ENCODE assay signal across 27 mouse cellular contexts in genomic region chr2:72581136-72581535, GRCm38 (mm10).
"Had no signal": no experiment of that assay in that cellular context is flagged by ENCODE, and none has a peak within 500 bp of the region (broad histone marks: within the 10 kb centered on the region; RNA-seq: fewer than 3 reads in every experiment).

No protein-coding gene starts in this region.

- H3K27ac ChIP-seq: heart, adult 2 months; heart, embryonic 10.5 days; hindbrain, embryonic 10.5 days; hindbrain, embryonic 12.5 days; hindbrain, embryonic 14.5 days; intestine, embryonic 15.5 days; layer of hippocampus, adult 2 months; left cerebral cortex, adult 2 months; limb, embryonic 10.5 days; limb, embryonic 12.5 days; liver, embryonic 13.5 days; liver, embryonic 15.5 days had no signal

- H3K4me1 ChIP-seq: heart, embryonic 10.5 days; hindbrain, embryonic 10.5 days; hindbrain, embryonic 12.5 days; intestine, embryonic 15.5 days; limb, embryonic 10.5 days; limb, embryonic 12.5 days; liver, embryonic 13.5 days; liver, embryonic 15.5 days had no signal

- DNase-seq: gastrocnemius, postnatal 14 days; gastrocnemius, postnatal 36 days; heart, adult 2 months; heart, postnatal 10 days; heart, postnatal 4 days; kidney, adult 18-20 months; kidney, adult 8-10 months; kidney, postnatal 10 days; kidney, postnatal 25 days; kidney, postnatal 4 days; liver; liver, embryonic 13.5 days had no signal

- H3K4me2 ChIP-seq: heart, embryonic 12.5 days; hindbrain, embryonic 12.5 days; hindbrain, embryonic 14.5 days; intestine, embryonic 15.5 days; limb, embryonic 12.5 days; liver, embryonic 11.5 days; liver, embryonic 13.5 days; liver, embryonic 15.5 days had no signal

- H3K9me3 ChIP-seq: heart, embryonic 10.5 days; hindbrain, embryonic 12.5 days; intestine, embryonic 15.5 days; limb, embryonic 10.5 days; liver, embryonic 13.5 days; liver, embryonic 15.5 days had no signal

- H3K36me3 ChIP-seq: heart, embryonic 10.5 days; heart, embryonic 12.5 days; hindbrain, embryonic 10.5 days; hindbrain, embryonic 12.5 days; intestine, embryonic 15.5 days; limb, embryonic 10.5 days; limb, embryonic 12.5 days; liver, embryonic 13.5 days; liver, embryonic 15.5 days had no signal

- ATAC-seq: hindbrain, embryonic 16.5 days; inflammation-experienced regulatory T-cells, adult 6 months; intestine, embryonic 15.5 days; intestine, postnatal 0 days had no signal

- H3K27me3 ChIP-seq: heart, embryonic 12.5 days; hindbrain, embryonic 12.5 days; intestine, embryonic 15.5 days; limb, embryonic 12.5 days; liver, embryonic 13.5 days; liver, embryonic 15.5 days had no signal

- H3K9ac ChIP-seq: heart, embryonic 12.5 days; hindbrain, embryonic 12.5 days; hindbrain, embryonic 14.5 days; intestine, embryonic 15.5 days; limb, embryonic 12.5 days; liver, embryonic 13.5 days; liver, embryonic 15.5 days had no signal

- H3K4me3 ChIP-seq: heart, adult 2 months; heart, embryonic 10.5 days; heart, embryonic 12.5 days; hindbrain, embryonic 10.5 days; hindbrain, embryonic 12.5 days; intestine, embryonic 15.5 days; layer of hippocampus, adult 2 months; left cerebral cortex, adult 2 months; limb, embryonic 10.5 days; limb, embryonic 12.5 days; liver, embryonic 13.5 days; liver, embryonic 15.5 days had no signal
